Mouse (Mus musculus) 416B (cell line): ENCODE measurements around the gene Specc1.
A peak's percentile ranks its signal among the peaks of the same experiment; 100 is the strongest.

Source experiments
- DNase-seq: peaks from one replicate; pipeline ENCODE4 v3.0.0; 2011; ENCODE audit warnings: low read depth

Specc1 gene

GRCm38 (mm10) chr11:62168146-62168545 lies 211.6 kb downstream of the Specc1 start:
- no peak for DNase-seq

GRCm38 (mm10) chr11:62177395-62178113 lies 221.0 kb downstream of the Specc1 start:
- DNase-seq, result no peak

GRCm38 (mm10) chr11:62180791-62181190 lies 224.2 kb downstream of the Specc1 start:
- no peak for DNase-seq

- peak; percentile 98 for DNase-seq
These were observed 228.3 kb downstream of the Specc1 start for GRCm38 (mm10) chr11:62184900-62185299.

- peak; percentile 38 for DNase-seq
These were observed 230.5 kb downstream of the Specc1 start for GRCm38 (mm10) chr11:62187074-62187473.

GRCm38 (mm10) chr11:62192050-62192449 lies 235.5 kb downstream of the Specc1 start:
- peak; percentile 39 for DNase-seq

GRCm38 (mm10) chr11:62193116-62193515 lies 236.6 kb downstream of the Specc1 start:
- no peak for DNase-seq

GRCm38 (mm10) chr11:62194217-62194616 lies 237.7 kb downstream of the Specc1 start:
- no peak for DNase-seq

- no peak for DNase-seq
These were observed 244.4 kb downstream of the Specc1 start for GRCm38 (mm10) chr11:62200901-62201512.

GRCm38 (mm10) chr11:62202645-62203044 lies 246.1 kb downstream of the Specc1 start:
- DNase-seq, result no peak

- DNase-seq, result no peak
These were observed 252.5 kb downstream of the Specc1 start for GRCm38 (mm10) chr11:62209111-62209510.

- no peak for DNase-seq
These were observed 253.3 kb downstream of the Specc1 start for GRCm38 (mm10) chr11:62209891-62210290.

- DNase-seq, result no peak
These were observed 256.9 kb downstream of the Specc1 start for GRCm38 (mm10) chr11:62213384-62213989.

- peak; percentile 30 for DNase-seq
These were observed 258.5 kb downstream of the Specc1 start for GRCm38 (mm10) chr11:62215107-62215506.

- peak; percentile 33 for DNase-seq
These were observed 261.2 kb downstream of the Specc1 start for GRCm38 (mm10) chr11:62217751-62218150.

GRCm38 (mm10) chr11:62220756-62221510 lies 264.4 kb downstream of the Specc1 start:
- DNase-seq, result no peak

- peak; percentile 86 for DNase-seq
These were observed 266.9 kb downstream of the Specc1 start for GRCm38 (mm10) chr11:62223416-62223815.

- DNase-seq, result peak; percentile 99
These were observed 267.4 kb downstream of the Specc1 start for GRCm38 (mm10) chr11:62223962-62224361.

GRCm38 (mm10) chr11:62224797-62225196 lies 268.2 kb downstream of the Specc1 start:
- no peak for DNase-seq

- no peak for DNase-seq
These were observed 284.2 kb downstream of the Specc1 start for GRCm38 (mm10) chr11:62240631-62241261.

- DNase-seq, result no peak
These were observed 287.3 kb downstream of the Specc1 start for GRCm38 (mm10) chr11:62243871-62244270.

- DNase-seq, result no peak
These were observed 287.9 kb downstream of the Specc1 start for GRCm38 (mm10) chr11:62244471-62244870.
